Mouse (Mus musculus): ENCODE data around the gene Haus3. TPM values are rescaled to one million over a fixed set of nuclear protein-coding genes. Genes with fewer than 3 reads are reported as not detected.

The Haus3 gene
- total RNA-seq, 1 experiment = 26.8 TPM

- TF ChIP-seq HCFC1 (IDR thresholded peaks at IDR 0.05; ENCODE audit: borderline replicate concordance, insufficient read depth, low read length) (no peak), CHD2 (IDR thresholded peaks at IDR 0.05; ENCODE audit: low read depth, low read length) (no peak), ZC3H11A (IDR thresholded peaks at IDR 0.05; ENCODE audit: borderline replicate concordance, low read depth, low read length) (no peak), ZNF384 (IDR thresholded peaks at IDR 0.05; ENCODE audit: low read depth, low read length) (no peak), MAFK (IDR thresholded peaks at IDR 0.05; ENCODE audit: insufficient read depth, low read depth, low read length) (no peak)
- Histone ChIP-seq H3K4me1 (ENCODE audit: control insufficient read depth in 2 of 2, insufficient read depth in 2 of 2, low read length in 2 of 2, poor library complexity in 1 of 2) (no peaks in the 10 kb centered on the region), H3K9ac (ENCODE audit: insufficient read depth, low read depth, low read length, poor library complexity, severe bottlenecking) (no peak overlapping the region), H3K9me3 (ENCODE audit: control insufficient read depth, insufficient read depth, low read depth, low read length) (no peaks in the 10 kb centered on the region), H3K36me3 (ENCODE audit: control insufficient read depth, insufficient read depth, low read length, poor library complexity, severe bottlenecking) (no peaks in the 10 kb centered on the region), H3K27ac (ENCODE audit: insufficient read depth, low read depth, low read length, poor library complexity, severe bottlenecking) (no peak overlapping the region), H3K4me3 (ENCODE audit: insufficient read depth in 1 of 2, low read depth in 1 of 2, low read length in 2 of 2, poor library complexity in 1 of 2, severe bottlenecking in 1 of 2) (no peak overlapping the region)
- in situ Hi-C loops (cut with MboI; ENCODE audit: low sequenced_read_pairs in 2 of 2, unreplicated experiment in 2 of 2) = no loop called here
- no peak for DNase-seq (ENCODE audit: low read depth, low spot score)
Observed at GRCm38 (mm10) chr5:34213659-34214058, 44.3 kb upstream of the Haus3 start.

- no peaks in the 10 kb centered on the region for H3K9me3 ChIP-seq (ENCODE audit: control insufficient read depth, insufficient read depth, low read depth, low read length)
- in situ Hi-C loops (cut with MboI; ENCODE audit: low sequenced_read_pairs in 2 of 2, unreplicated experiment in 2 of 2) = no loop called here
Observed at GRCm38 (mm10) chr5:34210279-34210678, 41.0 kb upstream of the Haus3 start.

GRCm38 (mm10) chr5:34207503-34207902 lies 38.2 kb upstream of the Haus3 start:
- Histone ChIP-seq H3K9ac (ENCODE audit: insufficient read depth, low read depth, low read length, poor library complexity, severe bottlenecking) (no peak overlapping the region), H3K27ac (ENCODE audit: insufficient read depth, low read depth, low read length, poor library complexity, severe bottlenecking) (no peak overlapping the region), H3K4me1 (ENCODE audit: control insufficient read depth in 2 of 2, insufficient read depth in 2 of 2, low read length in 2 of 2, poor library complexity in 1 of 2) (peaks cover 0 to 4% of the 10 kb centered on the region in 2 experiments; a peak in 1 of 4 replicates), H3K9me3 (ENCODE audit: control insufficient read depth, insufficient read depth, low read depth, low read length) (no peaks in the 10 kb centered on the region), H3K4me3 (ENCODE audit: insufficient read depth in 1 of 2, low read depth in 1 of 2, low read length in 2 of 2, poor library complexity in 1 of 2, severe bottlenecking in 1 of 2) (no peak overlapping the region), H3K36me3 (ENCODE audit: control insufficient read depth, insufficient read depth, low read length, poor library complexity, severe bottlenecking) (no peaks in the 10 kb centered on the region)
- in situ Hi-C loops (cut with MboI; ENCODE audit: low sequenced_read_pairs in 2 of 2, unreplicated experiment in 2 of 2) = no loop called here
- TF ChIP-seq CHD2 (IDR thresholded peaks at IDR 0.05; ENCODE audit: low read depth, low read length) (no peak), ZNF384 (IDR thresholded peaks at IDR 0.05; ENCODE audit: low read depth, low read length) (no peak), MAFK (IDR thresholded peaks at IDR 0.05; ENCODE audit: insufficient read depth, low read depth, low read length) (no peak), HCFC1 (IDR thresholded peaks at IDR 0.05; ENCODE audit: borderline replicate concordance, insufficient read depth, low read length) (no peak), ZC3H11A (IDR thresholded peaks at IDR 0.05; ENCODE audit: borderline replicate concordance, low read depth, low read length) (no peak)
- no peak for DNase-seq (ENCODE audit: low read depth, low spot score)

More at GRCm38 (mm10) chr5:34210279-34210678, 41.0 kb upstream of the Haus3 start:
- no peak overlapping the region for H3K27ac ChIP-seq (ENCODE audit: insufficient read depth, low read depth, low read length, poor library complexity, severe bottlenecking)
- DNase-seq (ENCODE audit: low read depth, low spot score) = peak; percentile 77
- no peaks in the 10 kb centered on the region for H3K36me3 ChIP-seq (ENCODE audit: control insufficient read depth, insufficient read depth, low read length, poor library complexity, severe bottlenecking)
- TF ChIP-seq ZC3H11A (IDR thresholded peaks at IDR 0.05; ENCODE audit: borderline replicate concordance, low read depth, low read length) = peak; percentile 37; the same call in 1 of the 2 replicates
- no peak for TF ChIP-seq MAFK (IDR thresholded peaks at IDR 0.05; ENCODE audit: insufficient read depth, low read depth, low read length)
- TF ChIP-seq ZNF384 (IDR thresholded peaks at IDR 0.05; ENCODE audit: low read depth, low read length) = peak; percentile 94
- 0 out of 2 replicates have a peak, but pooled peaks have one; percentile 41 for TF ChIP-seq HCFC1 (IDR thresholded peaks at IDR 0.05; ENCODE audit: borderline replicate concordance, insufficient read depth, low read length)
- H3K4me3 ChIP-seq (ENCODE audit: insufficient read depth in 1 of 2, low read depth in 1 of 2, low read length in 2 of 2, poor library complexity in 1 of 2, severe bottlenecking in 1 of 2) = no peak overlapping the region
- H3K9ac ChIP-seq (ENCODE audit: insufficient read depth, low read depth, low read length, poor library complexity, severe bottlenecking) = no peak overlapping the region
- peaks cover 0 to 4% of the 10 kb centered on the region in 2 experiments; a peak in 1 of 4 replicates for H3K4me1 ChIP-seq (ENCODE audit: control insufficient read depth in 2 of 2, insufficient read depth in 2 of 2, low read length in 2 of 2, poor library complexity in 1 of 2)

GRCm38 (mm10) chr5:34205788-34206187 lies 36.5 kb upstream of the Haus3 start:
- in situ Hi-C loops (cut with MboI; ENCODE audit: low sequenced_read_pairs in 2 of 2, unreplicated experiment in 2 of 2) = no loop called here
- TF ChIP-seq MAFK (IDR thresholded peaks at IDR 0.05; ENCODE audit: insufficient read depth, low read depth, low read length) (no peak), ZNF384 (IDR thresholded peaks at IDR 0.05; ENCODE audit: low read depth, low read length) (no peak), ZC3H11A (IDR thresholded peaks at IDR 0.05; ENCODE audit: borderline replicate concordance, low read depth, low read length) (no peak), HCFC1 (IDR thresholded peaks at IDR 0.05; ENCODE audit: borderline replicate concordance, insufficient read depth, low read length) (no peak), CHD2 (IDR thresholded peaks at IDR 0.05; ENCODE audit: low read depth, low read length) (no peak)
- Histone ChIP-seq H3K27ac (ENCODE audit: insufficient read depth, low read depth, low read length, poor library complexity, severe bottlenecking) (no peak overlapping the region), H3K9ac (ENCODE audit: insufficient read depth, low read depth, low read length, poor library complexity, severe bottlenecking) (no peak overlapping the region), H3K4me1 (ENCODE audit: control insufficient read depth in 2 of 2, insufficient read depth in 2 of 2, low read length in 2 of 2, poor library complexity in 1 of 2) (peaks cover 0 to 4% of the 10 kb centered on the region in 2 experiments; a peak in 1 of 4 replicates), H3K36me3 (ENCODE audit: control insufficient read depth, insufficient read depth, low read length, poor library complexity, severe bottlenecking) (no peaks in the 10 kb centered on the region), H3K9me3 (ENCODE audit: control insufficient read depth, insufficient read depth, low read depth, low read length) (no peaks in the 10 kb centered on the region), H3K4me3 (ENCODE audit: insufficient read depth in 1 of 2, low read depth in 1 of 2, low read length in 2 of 2, poor library complexity in 1 of 2, severe bottlenecking in 1 of 2) (no peak overlapping the region)
- no peak for DNase-seq (ENCODE audit: low read depth, low spot score)
